Mouse (Mus musculus) heart, adult 8-10 months (tissue): Measurements from ENCODE around the gene Orc2. TPM values are rescaled to one million over a fixed set of nuclear protein-coding genes. Genes with fewer than 3 reads are reported as not detected.
A peak's percentile ranks its signal among the peaks of the same experiment; 100 is the strongest.

Experiments used
- DNase-seq: peaks from one replicate; pipeline ENCODE4 v3.0.0; 2022; ENCODE audit warnings: low spot score
- total RNA-seq, 4 experiments: library from RNA; stranded (reverse); gene quantifications; 2 replicates each; pipeline ENCODE4 v1.2.4; 2022

Orc2 gene
- total RNA-seq, 4 experiments from 2014 or later = 10.1 to 12.4 (median 11.2) TPM

DNA sequence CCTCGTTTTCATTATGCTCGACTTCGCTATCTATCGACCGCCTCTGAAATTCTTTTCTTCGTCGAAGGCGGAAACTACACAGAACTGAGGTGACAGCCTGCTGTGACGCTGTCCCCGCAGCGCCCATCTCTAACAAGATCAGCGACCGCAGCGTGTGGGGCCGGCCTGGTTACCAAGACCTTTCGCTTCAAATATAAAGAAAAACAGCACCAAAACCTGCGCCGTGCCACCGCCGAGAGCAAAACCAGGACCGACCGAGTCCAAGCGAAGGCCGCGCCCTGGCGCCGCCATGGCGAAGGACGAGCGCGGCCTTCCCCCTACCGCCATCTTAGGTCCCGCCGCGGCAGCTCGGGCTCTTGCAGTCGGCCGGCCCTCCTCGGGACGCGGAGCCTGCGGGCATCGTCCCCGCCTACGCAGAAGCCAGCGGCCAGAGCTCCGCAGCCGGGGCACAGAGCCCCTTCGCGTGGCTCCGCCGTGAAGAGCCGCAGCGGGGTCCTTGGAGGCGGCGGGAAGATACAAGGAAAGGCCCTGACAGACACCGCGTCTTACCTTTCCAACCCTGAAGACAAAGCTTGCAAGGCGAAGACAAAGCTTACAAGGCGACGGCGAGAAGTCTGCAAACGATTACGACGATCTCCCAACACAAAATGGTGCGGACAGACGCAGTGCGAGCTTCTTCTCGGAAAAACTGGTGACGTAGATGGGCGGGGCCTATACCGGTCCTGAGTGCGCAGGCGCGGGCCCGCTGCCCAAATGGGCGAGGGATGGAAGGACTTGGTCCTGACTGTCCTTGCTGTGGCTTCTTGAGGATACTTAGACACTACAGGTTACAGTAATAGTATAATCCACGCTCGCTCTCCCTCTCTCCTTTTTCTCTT, 81.3 kb downstream of the Orc2 start, which contains the start of gene Clk1:
TSS of gene Clk1 (minus strand) at position 696 of the 878 bp plus-strand sequence.
- peak; percentile 99 for DNase-seq

DNA sequence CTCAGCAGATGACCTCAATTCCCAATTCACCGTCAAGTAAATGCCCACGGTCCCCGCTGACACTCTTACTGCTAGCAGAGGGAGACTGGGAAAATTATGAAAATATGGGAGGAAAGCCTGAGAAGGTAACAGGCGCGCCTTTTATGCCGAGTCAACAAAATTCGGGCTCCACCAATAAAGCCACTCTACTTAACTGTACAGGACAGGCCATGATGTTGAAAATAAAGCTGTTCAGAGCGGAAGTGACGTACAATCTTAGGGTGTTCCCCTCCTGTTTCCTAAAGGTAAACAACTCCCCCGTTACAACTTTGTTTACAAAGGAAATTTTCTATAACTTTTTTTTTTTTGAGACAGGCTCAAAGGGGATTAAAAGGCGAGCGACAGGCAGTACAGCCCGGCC, 82.0 kb downstream of the Orc2 start:
- peak; percentile 71 for DNase-seq

DNA sequence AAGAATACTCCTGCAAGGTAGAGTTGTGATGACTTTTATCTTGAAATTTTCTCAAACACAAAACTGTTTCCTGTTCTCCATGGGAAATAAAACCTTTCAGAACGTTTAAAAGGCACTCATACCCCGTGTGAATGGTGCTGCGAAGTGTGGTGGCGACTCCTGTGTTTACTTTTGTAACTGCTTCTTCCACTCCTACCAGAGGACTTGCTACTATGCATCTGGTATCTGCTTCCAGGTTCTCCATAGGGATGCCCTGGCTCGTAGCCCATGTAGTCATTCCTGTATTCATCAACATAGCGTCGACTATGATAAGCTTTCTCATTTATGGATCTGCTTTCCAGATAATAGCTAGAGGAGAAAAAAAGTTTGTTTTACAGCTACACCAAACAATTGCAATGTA, 83.9 kb downstream of the Orc2 start:
- no peak for DNase-seq

DNA sequence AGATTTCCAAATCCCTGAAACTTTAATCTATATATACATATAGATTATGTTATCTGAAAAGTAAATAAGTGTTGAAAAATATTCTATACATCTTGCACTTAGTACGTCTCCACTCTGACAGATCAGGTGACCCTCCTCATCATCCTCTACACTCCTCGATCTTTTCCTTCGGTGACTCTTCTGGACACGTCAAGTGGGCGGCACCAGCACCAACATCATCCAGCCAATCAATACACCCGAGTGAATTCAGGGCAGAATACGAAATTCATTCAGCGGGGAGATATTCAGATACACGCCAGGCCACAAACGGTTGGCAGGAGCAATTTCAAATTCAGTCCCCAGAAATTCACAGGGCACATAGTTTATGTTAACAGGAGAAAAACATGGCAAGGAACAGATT, 84.9 kb downstream of the Orc2 start:
- DNase-seq = no peak

DNA sequence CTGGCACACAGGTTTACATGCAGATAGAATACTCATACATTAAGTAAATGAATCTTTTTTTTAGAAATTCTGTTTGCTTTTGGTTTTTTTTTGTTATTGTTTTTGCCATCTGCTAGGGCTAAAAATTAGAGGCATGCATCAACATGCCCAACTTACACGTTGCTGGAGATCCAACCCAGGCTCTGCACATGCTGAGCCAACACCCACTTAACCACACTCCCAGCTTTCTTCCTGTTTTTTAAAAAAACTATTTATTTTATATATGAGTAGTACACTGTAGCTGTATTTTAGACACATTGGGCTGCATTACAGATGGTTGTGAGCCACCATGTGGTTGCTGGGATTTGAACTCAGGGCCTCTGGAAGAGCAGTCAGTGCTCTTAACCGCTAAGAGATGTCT, 88.9 kb downstream of the Orc2 start:
- no peak for DNase-seq

DNA sequence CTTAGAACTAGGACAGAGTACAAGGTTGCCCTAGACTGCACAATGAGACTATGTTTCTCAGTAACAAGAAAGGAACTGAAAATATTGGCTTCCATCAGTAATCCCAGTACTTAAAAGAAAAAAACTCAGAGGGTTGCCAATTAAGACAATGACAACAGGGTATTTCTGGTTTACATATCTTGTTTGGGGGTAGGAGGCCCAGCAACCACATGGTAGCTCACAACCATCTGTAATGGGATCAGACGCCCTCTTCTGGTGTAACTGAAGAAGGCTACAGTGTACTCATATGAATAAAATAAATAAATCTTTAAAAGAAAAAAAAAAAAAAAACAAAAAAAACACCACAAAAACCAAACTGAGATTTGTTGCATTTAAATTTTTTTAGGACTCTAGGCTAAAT, 89.5 kb downstream of the Orc2 start:
- no peak for DNase-seq

Other genes with a start within 250 kb of the Orc2 start
- not detected for gene Aox2, start 226.8 kb downstream of the Orc2 start, total RNA-seq
- 10 to 100 TPM; 60.2 to 64.3 (median 62.1) TPM for gene Bzw1, start 112.2 kb downstream of the Orc2 start, total RNA-seq
- 10 to 100 TPM; 35.5 to 62.3 (median 46.7) TPM for gene Clk1, start 81.0 kb downstream of the Orc2 start, total RNA-seq
- gene Nif3l1, start 60.0 kb downstream of the Orc2 start, total RNA-seq = 10 to 100 TPM in 3 of 4 experiments, 1 to 10 TPM in 1; 10.0 to 15.4 (median 14.4) TPM
- 10 to 100 TPM; 15.9 to 21.5 (median 18.7) TPM for gene Ppil3, start 59.6 kb downstream of the Orc2 start, total RNA-seq
- gene Fam126b, start 81.2 kb upstream of the Orc2 start, total RNA-seq = 10 to 100 TPM; 10.2 to 21.2 (median 16.5) TPM
- 100 to 1,000 TPM; 264 to 362 (median 303) TPM for gene Ndufb3, start 81.3 kb upstream of the Orc2 start, total RNA-seq
- not detected for gene Als2cr12, start 190.9 kb upstream of the Orc2 start, total RNA-seq
- gene Cflar, start 206.4 kb upstream of the Orc2 start, total RNA-seq = 10 to 100 TPM; 43.5 to 60.4 (median 50.3) TPM